Mouse (Mus musculus) myocyte (in vitro differentiated cells): Measurements from ENCODE around the gene Cap2.

Experiments
- POLR2A ChIP-seq: IDR thresholded peaks from one replicate; pipeline ENCODE4 v1.6.1; 2011; ENCODE audit warnings: low read depth, mild to moderate bottlenecking, control low read depth, moderate library complexity; ENCODE audit not compliant: insufficient read length
- SRF ChIP-seq: IDR thresholded peaks from one replicate; pipeline ENCODE4 v1.6.1; 2011; ENCODE audit warnings: low read depth; ENCODE audit not compliant: control insufficient read depth, insufficient read length

DNA sequence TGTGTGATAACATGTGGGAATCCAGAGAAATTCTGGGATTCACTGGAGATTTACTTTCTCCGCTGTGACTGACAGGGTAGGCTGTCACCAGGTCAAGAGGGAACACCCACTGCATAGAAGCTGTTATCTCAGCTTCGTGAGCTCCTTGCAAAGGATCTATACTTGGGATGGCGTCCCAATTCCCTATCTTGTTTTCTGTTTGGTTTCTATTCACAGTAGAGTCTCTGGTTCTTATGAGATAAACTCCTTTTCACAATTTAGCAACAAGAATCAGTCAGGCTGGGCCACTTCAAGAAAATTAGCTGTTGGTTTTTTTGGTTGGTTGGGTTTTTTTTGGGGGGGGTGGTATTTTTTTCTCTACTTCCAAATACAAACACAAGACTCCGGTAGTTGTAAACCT lies 7.2 kb downstream of the Cap2 start:
- TF ChIP-seq POLR2A (no peak), SRF (no peak)
